7 mouse cellular contexts compared by ENCODE assay signal in genomic region chr4:134356591-134357460, GRCm38 (mm10). TPM values are rescaled to one million over a fixed set of nuclear protein-coding genes. Genes with fewer than 3 reads are reported as not detected.
DNase-seq lines count a peak whose midpoint lies in the region; ATAC-seq lines count a peak whose summit lies in the region.

No protein-coding gene starts in this region.

- H3K4me2 ChIP-seq in hindbrain, embryonic 15.5 days = peak overlapping the region; percentile 52

- H3K4me3 ChIP-seq in hindbrain, embryonic 15.5 days = peak overlapping the region; percentile 23

- H3K9me3 ChIP-seq in hindbrain, embryonic 15.5 days = no peaks in the 10 kb centered on the region

- peak overlapping the region; percentile 45 for H3K9ac ChIP-seq in hindbrain, embryonic 15.5 days

- H3K27me3 ChIP-seq in hindbrain, embryonic 15.5 days = peaks cover 6% of the 10 kb centered on the region

- intact Hi-C loops in left cerebral cortex, postnatal 10 days (cut with DNase I) = loop anchor here (5.0 to 10.0 kb wide), 2 partner anchors 62 to 105 kb away; partner anchors contain the start of gene Grrp1

- H3K36me3 ChIP-seq in hindbrain, embryonic 15.5 days = no peaks in the 10 kb centered on the region

- peaks cover 18% of the 10 kb centered on the region for H3K4me1 ChIP-seq in hindbrain, embryonic 15.5 days (replicated peaks)

- DNase-seq in adipocyte (ENCODE audit: low spot score) = peak; percentile 71
- DNase-seq in cerebellum, postnatal 10 days = peak; percentile 89 to 92
- DNase-seq in frontal cortex, postnatal 25 days (ENCODE audit: low spot score in 2 of 2) = peak; percentile 73 to 75
- peak; percentile 72 to 76 for DNase-seq in left cerebral cortex, postnatal 10 days (ENCODE audit: extremely low spot score in 1 of 2, low spot score in 2 of 2)
- DNase-seq in right cerebral cortex, postnatal 14 days = peak; percentile 83

- H3K27ac ChIP-seq in hindbrain, embryonic 15.5 days (replicated peaks) = no peak overlapping the region

- 0 out of 2 replicates have a peak, but pooled peaks have one; percentile 14 for ATAC-seq in hindbrain, embryonic 15.5 days (ENCODE audit: low FRiP score, low read depth)
- peak; percentile 86 for ATAC-seq in megakaryocyte progenitor cell, adult 5-6 weeks (replicated peaks; ENCODE audit: poor library complexity)

- WGBS in hindbrain, embryonic 15.5 days = 21% methylated on average over 22 of the region's 22 CpGs

RNA-seq across cellular contexts. Expression of gene Slc30a2, which starts 13.8 kb away (rescaled TPM):
- 0.16 and 0.33 TPM in 2 replicates for polyA plus RNA-seq in hindbrain, embryonic 15.5 days (2015; fragmentation: Nextera tagmentation; extraction: Ambion mirVana)
- total RNA-seq in left cerebral cortex, postnatal 10 days (2021) = not detected
- 0.07 and 0.15 TPM in 2 replicates for total RNA-seq in megakaryocyte progenitor cell, adult 5-6 weeks (2015)
- not detected in 2 replicates for total RNA-seq in megakaryocyte progenitor cell, adult 5-6 weeks (2017)

RNA-seq across cellular contexts. Expression of gene Extl1, which starts 26.8 kb away (rescaled TPM):
- 0.45 and 0.51 TPM in 2 replicates for polyA plus RNA-seq in hindbrain, embryonic 15.5 days (2015; fragmentation: Nextera tagmentation; extraction: Ambion mirVana)
- total RNA-seq in left cerebral cortex, postnatal 10 days (2021) = 10 to 100 TPM; 29.6 to 31.2 TPM
- total RNA-seq in megakaryocyte progenitor cell, adult 5-6 weeks (2015) = not detected in 2 replicates
- not detected in 2 replicates for total RNA-seq in megakaryocyte progenitor cell, adult 5-6 weeks (2017)

RNA-seq across cellular contexts. Expression of gene Pafah2, which starts 39.3 kb away (rescaled TPM):
- 7.6 and 8.1 TPM in 2 replicates for polyA plus RNA-seq in hindbrain, embryonic 15.5 days (2015; fragmentation: Nextera tagmentation; extraction: Ambion mirVana)
- 10 to 100 TPM; 11.3 to 12.9 TPM for total RNA-seq in left cerebral cortex, postnatal 10 days (2021)
- 14.0 and 21.2 TPM in 2 replicates for total RNA-seq in megakaryocyte progenitor cell, adult 5-6 weeks (2015)
- 14.5 and 16.2 TPM in 2 replicates for total RNA-seq in megakaryocyte progenitor cell, adult 5-6 weeks (2017)

RNA-seq across cellular contexts. Expression of gene Trim63, which starts 41.9 kb away (rescaled TPM):
- 0.41 and 0.56 TPM in 2 replicates for polyA plus RNA-seq in hindbrain, embryonic 15.5 days (2015; fragmentation: Nextera tagmentation; extraction: Ambion mirVana)
- total RNA-seq in left cerebral cortex, postnatal 10 days (2021) = under 1 TPM; 0.66 to 0.87 TPM
- total RNA-seq in megakaryocyte progenitor cell, adult 5-6 weeks (2015) = not detected in 2 replicates
- not detected in 2 replicates for total RNA-seq in megakaryocyte progenitor cell, adult 5-6 weeks (2017)

Comparison
In these comparisons a context has a peak if more than half of its experiments do, and no peak if none do; other contexts are left out.
1. RNA of gene Extl1, which starts 26.8 kb away (total RNA-seq): 29.6 to 31.2 TPM in left cerebral cortex, postnatal 10 days; not detected in megakaryocyte progenitor cell, adult 5-6 weeks; every median in the first group is over 10 times any median in the second.
2. Peak in every context shown above with its lines, with median percentiles within 50 percentile points of each other: DNase-seq.